Mouse (Mus musculus): ENCODE measurements around the gene Sprtn. TPM values are rescaled to one million over a fixed set of nuclear protein-coding genes. Genes with fewer than 3 reads are reported as not detected.
A peak's percentile ranks its signal among the peaks of the same experiment; 100 is the strongest.

The Sprtn gene
- total and polyA plus RNA-seq, 3 experiments, result 16.0 to 26.5 (median 23.0) TPM

GRCm38 (mm10) chr8:124853511-124853910, 44.2 kb upstream of the Sprtn start:
- TF ChIP-seq ETS1 (conservative IDR thresholded peaks at IDR 0.05; ENCODE audit: low read depth, low read length), result no peak
- no peak for TF ChIP-seq JUN (IDR thresholded peaks at IDR 0.05; ENCODE audit: insufficient read depth, low read depth, low read length)
- TF ChIP-seq ZMIZ1 (IDR thresholded peaks at IDR 0.05; ENCODE audit: low read depth, low read length), result no peak
- no peak for TF ChIP-seq RAD21 (IDR thresholded peaks at IDR 0.05; ENCODE audit: low read depth, low read length)
- TF ChIP-seq USF2 (conservative IDR thresholded peaks at IDR 0.05; ENCODE audit: low read depth, low read length), result no peak
- TF ChIP-seq IRF4 (IDR thresholded peaks at IDR 0.05; ENCODE audit: low read depth, low read length), result no peak
- TF ChIP-seq SMC3 (IDR thresholded peaks at IDR 0.05; ENCODE audit: low read depth, low read length), result no peak
- no peak for TF ChIP-seq ZKSCAN1 (IDR thresholded peaks at IDR 0.05; ENCODE audit: borderline replicate concordance, low read depth, low read length)
- TF ChIP-seq POLR2AphosphoS2 (IDR thresholded peaks at IDR 0.05; ENCODE audit: low read depth, low read length), result no peak
- TF ChIP-seq MAX (IDR thresholded peaks at IDR 0.05; ENCODE audit: low read length), result no peak
- no peak for TF ChIP-seq ZNF384 (IDR thresholded peaks at IDR 0.05; ENCODE audit: low read depth, low read length)
- no peak for TF ChIP-seq MEF2A (IDR thresholded peaks at IDR 0.05; ENCODE audit: borderline replicate concordance, low read depth, low read length)
- TF ChIP-seq RCOR1 (conservative IDR thresholded peaks at IDR 0.05; ENCODE audit: low read depth, low read length), result no peak
- no peak for TF ChIP-seq MAFK (IDR thresholded peaks at IDR 0.05; ENCODE audit: insufficient replicate concordance, low read length)
- peaks cover 34 to 62% of the 10 kb centered on the region in 2 experiments for H3K36me3 ChIP-seq (replicated peaks in 1 of 2; ENCODE audit: control insufficient read depth in 1 of 2, insufficient read depth in 1 of 2, low read length in 1 of 2)
- in situ Hi-C loops (cut with MboI; ENCODE audit: low pct_ligation_motif_present, low pct_unique_long_range_greater_than_20kb, low sequenced_read_pairs), result no loop called here

GRCm38 (mm10) chr8:124859466-124859865, 38.2 kb upstream of the Sprtn start:
- peaks cover 46 to 68% of the 10 kb centered on the region in 2 experiments for H3K36me3 ChIP-seq (replicated peaks in 1 of 2; ENCODE audit: control insufficient read depth in 1 of 2, insufficient read depth in 1 of 2, low read length in 1 of 2)
- TF ChIP-seq PAX5 (IDR thresholded peaks at IDR 0.05; ENCODE audit: low read length) (no peak), RAD21 (IDR thresholded peaks at IDR 0.05; ENCODE audit: low read depth, low read length) (peak; percentile 13), GABPA (IDR thresholded peaks at IDR 0.05; ENCODE audit: insufficient replicate concordance, low read depth, low read length) (no peak), EP300 (IDR thresholded peaks at IDR 0.05; ENCODE audit: low read length) (no peak), CTCF (conservative IDR thresholded peaks at IDR 0.05 in 1 of 2, IDR thresholded peaks at IDR 0.05 in 1 of 2; ENCODE audit: low read depth in 2 of 2, low read length in 2 of 2) (peak; percentile 36 to 57; a peak in 3 of 4 replicates), BHLHE40 (IDR thresholded peaks at IDR 0.05; ENCODE audit: low read depth, low read length) (no peak), NELFE (IDR thresholded peaks at IDR 0.05; ENCODE audit: low read depth, low read length) (no peak), SMC3 (IDR thresholded peaks at IDR 0.05; ENCODE audit: low read depth, low read length) (peak; percentile 32), MAX (IDR thresholded peaks at IDR 0.05; ENCODE audit: low read length) (no peak), JUN (IDR thresholded peaks at IDR 0.05; ENCODE audit: insufficient read depth, low read depth, low read length) (no peak), POLR2AphosphoS2 (IDR thresholded peaks at IDR 0.05; ENCODE audit: low read depth, low read length) (no peak), KAT2A (IDR thresholded peaks at IDR 0.05; ENCODE audit: insufficient replicate concordance, low read length) (no peak), ELF1 (IDR thresholded peaks at IDR 0.05; ENCODE audit: low read depth, low read length) (no peak), TBP (conservative IDR thresholded peaks at IDR 0.05; ENCODE audit: low read depth, low read length) (no peak), E2F4 (IDR thresholded peaks at IDR 0.05; ENCODE audit: insufficient replicate concordance, low read depth, low read length) (no peak), RCOR1 (conservative IDR thresholded peaks at IDR 0.05; ENCODE audit: low read depth, low read length) (no peak), ZKSCAN1 (IDR thresholded peaks at IDR 0.05; ENCODE audit: borderline replicate concordance, low read depth, low read length) (no peak), MXI1 (IDR thresholded peaks at IDR 0.05; ENCODE audit: low read depth, low read length) (no peak), MAZ (IDR thresholded peaks at IDR 0.05; ENCODE audit: low read depth, low read length) (no peak), UBTF (IDR thresholded peaks at IDR 0.05; ENCODE audit: low read depth, low read length) (no peak), ZNF384 (IDR thresholded peaks at IDR 0.05; ENCODE audit: low read depth, low read length) (no peak), MYC (IDR thresholded peaks at IDR 0.05; ENCODE audit: low read depth, low read length) (no peak), SIN3A (IDR thresholded peaks at IDR 0.05; ENCODE audit: low read length) (no peak), USF2 (conservative IDR thresholded peaks at IDR 0.05; ENCODE audit: low read depth, low read length) (no peak)
- H3K9ac ChIP-seq (ENCODE audit: insufficient read depth, low read depth), result no peak overlapping the region
- peaks cover 51% of the 10 kb centered on the region for H3K79me2 ChIP-seq (replicated peaks; ENCODE audit: control insufficient read depth, extremely low read depth, insufficient read depth, poor library complexity, severe bottlenecking)
- H3K4me3 ChIP-seq (replicated peaks in 1 of 3; ENCODE audit: low read depth in 2 of 3, low read length in 2 of 3, poor library complexity in 1 of 3), result no peak overlapping the region
- peak; percentile 35 for DNase-seq (ENCODE audit: extremely low read depth)
- in situ Hi-C loops (cut with MboI; ENCODE audit: low pct_ligation_motif_present, low pct_unique_long_range_greater_than_20kb, low sequenced_read_pairs) (no loop called here), dilution Hi-C loops (cut with MboI; ENCODE audit: extremely low pct_ligation_motif_present, extremely low pct_unique_long_range_greater_than_20kb, low sequenced_read_pairs) (no loop called here)
- peaks cover 0 to 29% of the 10 kb centered on the region in 2 experiments; a peak in 3 of 4 replicates for H3K4me1 ChIP-seq (ENCODE audit: control insufficient read depth in 1 of 2, insufficient read depth in 2 of 2)
- no peaks in the 10 kb centered on the region for H3K27me3 ChIP-seq (replicated peaks)
- no peak overlapping the region for H3K27ac ChIP-seq (ENCODE audit: insufficient read depth, low read depth)
- no peak overlapping the region for H3K4me2 ChIP-seq (ENCODE audit: insufficient read depth, low read depth, poor library complexity, severe bottlenecking)
- peaks cover 3% of the 10 kb centered on the region for H3K9me3 ChIP-seq (replicated peaks; ENCODE audit: low read length)

More at GRCm38 (mm10) chr8:124853511-124853910, 44.2 kb upstream of the Sprtn start:
- Histone ChIP-seq H3K9me3 (replicated peaks; ENCODE audit: low read length) (peaks cover 6% of the 10 kb centered on the region), H3K4me3 (replicated peaks in 1 of 3; ENCODE audit: low read depth in 2 of 3, low read length in 2 of 3, poor library complexity in 1 of 3) (no peak overlapping the region), H3K27ac (ENCODE audit: insufficient read depth, low read depth) (no peak overlapping the region), H3K4me2 (ENCODE audit: insufficient read depth, low read depth, poor library complexity, severe bottlenecking) (no peak overlapping the region), H3K27me3 (replicated peaks) (no peaks in the 10 kb centered on the region), H3K4me1 (ENCODE audit: control insufficient read depth in 1 of 2, insufficient read depth in 2 of 2) (peaks cover 0 to 3% of the 10 kb centered on the region in 2 experiments; a peak in 1 of 4 replicates), H3K79me2 (replicated peaks; ENCODE audit: control insufficient read depth, extremely low read depth, insufficient read depth, poor library complexity, severe bottlenecking) (peaks cover 8% of the 10 kb centered on the region), H3K9ac (ENCODE audit: insufficient read depth, low read depth) (no peak overlapping the region)
- dilution Hi-C loops (cut with MboI; ENCODE audit: extremely low pct_ligation_motif_present, extremely low pct_unique_long_range_greater_than_20kb, low sequenced_read_pairs), result no loop called here
- no peak for DNase-seq (ENCODE audit: extremely low read depth)
